Mouse (Mus musculus) left cerebral cortex, postnatal 36 days (tissue): Measurements from ENCODE around the gene Srgap3. TPM values are rescaled to one million over a fixed set of nuclear protein-coding genes. Genes with fewer than 3 reads are reported as not detected.

Experiments used
- DNase-seq, 2 experiments: peaks; one replicate each; pipeline ENCODE4 v3.0.0; 2021 to 2022; ENCODE audit warnings: low spot score in 2 of 2, mixed read lengths in 1 of 2
- intact Hi-C: fragments of 180-260 bp; cut with DNase I; formaldehyde crosslinking; loops from one replicate; pipeline ENCODE4 v1.15.1; 2025
- total RNA-seq, 2 experiments: library from RNA; stranded (reverse); gene quantifications; 2 replicates each; pipeline ENCODE4 v1.2.3; 2021

The Srgap3 gene
- total RNA-seq, 2 experiments from 2014 or later: 191 to 230 TPM

DNA sequence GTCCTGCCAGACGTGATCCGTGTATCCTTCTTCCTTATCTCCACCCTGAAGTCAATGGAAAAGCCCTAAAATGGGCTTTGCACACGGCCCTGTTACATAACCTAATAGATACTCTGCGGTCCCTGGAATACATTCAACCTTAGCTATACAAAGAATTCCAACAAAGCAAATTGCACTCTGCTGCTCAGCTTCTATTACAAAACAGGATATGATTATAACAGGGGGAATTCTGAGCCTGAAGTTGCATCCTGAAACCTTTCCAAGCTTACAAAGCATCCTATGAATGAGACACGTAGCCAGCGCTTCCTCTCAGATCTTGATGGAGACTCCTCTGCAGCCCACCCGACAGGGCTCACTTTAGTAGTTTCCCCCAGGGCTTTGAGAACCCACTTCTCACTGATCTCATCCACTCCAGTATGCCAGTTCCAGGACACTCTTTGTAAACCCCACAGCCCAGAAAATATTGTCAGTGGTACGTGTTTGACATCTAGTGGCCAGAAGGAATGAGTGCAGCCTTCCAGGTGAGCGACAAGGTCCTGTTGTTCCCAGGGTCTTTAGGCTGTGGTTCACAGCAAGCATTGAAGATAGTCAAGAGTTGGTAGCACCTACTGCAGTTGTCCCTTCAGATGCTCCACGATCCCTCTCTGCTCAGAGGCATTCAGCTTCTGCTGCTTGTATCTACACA is 165.5 kb downstream of the Srgap3 start:
- intact Hi-C loops: no loop called here
- DNase-seq: no peak

DNA sequence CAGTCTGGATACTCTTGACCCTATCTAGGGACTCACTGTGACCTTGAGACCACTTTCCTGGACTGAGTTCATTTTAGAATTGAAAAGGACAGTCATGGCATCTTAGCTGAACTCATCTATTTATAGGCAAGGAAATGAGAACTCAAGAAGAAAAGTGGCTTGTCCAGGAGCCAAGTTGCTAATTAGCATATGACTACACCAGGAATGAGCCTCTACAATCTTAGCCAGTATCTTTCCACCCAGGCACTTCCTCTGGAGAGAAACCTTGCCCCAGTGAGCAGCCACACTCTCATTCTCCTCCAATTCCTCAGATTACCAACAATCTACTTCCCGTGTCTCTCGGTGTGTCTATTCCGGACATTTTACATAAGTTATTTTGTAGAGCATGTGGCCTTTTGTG is 168.9 kb downstream of the Srgap3 start:
- peak; percentile 30 to 34 for DNase-seq
- intact Hi-C loops: no loop called here

DNA sequence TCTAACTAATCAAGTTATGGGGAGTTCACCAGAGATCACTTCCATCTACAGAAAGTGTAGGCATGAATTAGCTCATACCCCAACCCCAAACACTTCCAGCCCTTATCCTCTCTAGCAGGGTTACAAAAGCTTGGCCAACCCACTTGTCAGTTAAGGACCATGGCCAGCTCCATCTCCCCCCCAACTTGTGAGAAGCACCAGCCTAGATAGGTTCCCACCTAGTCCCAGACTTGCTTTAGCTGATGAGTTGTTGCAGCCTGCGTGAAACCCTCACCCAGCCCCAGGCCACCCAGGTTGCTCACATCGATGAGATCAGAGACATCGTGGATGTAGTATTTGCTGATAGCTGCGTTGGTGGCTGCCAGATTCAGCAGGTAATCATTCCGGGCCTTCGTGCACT is 170.3 kb downstream of the Srgap3 start:
- no peak for DNase-seq
- intact Hi-C loops: no loop called here

DNA sequence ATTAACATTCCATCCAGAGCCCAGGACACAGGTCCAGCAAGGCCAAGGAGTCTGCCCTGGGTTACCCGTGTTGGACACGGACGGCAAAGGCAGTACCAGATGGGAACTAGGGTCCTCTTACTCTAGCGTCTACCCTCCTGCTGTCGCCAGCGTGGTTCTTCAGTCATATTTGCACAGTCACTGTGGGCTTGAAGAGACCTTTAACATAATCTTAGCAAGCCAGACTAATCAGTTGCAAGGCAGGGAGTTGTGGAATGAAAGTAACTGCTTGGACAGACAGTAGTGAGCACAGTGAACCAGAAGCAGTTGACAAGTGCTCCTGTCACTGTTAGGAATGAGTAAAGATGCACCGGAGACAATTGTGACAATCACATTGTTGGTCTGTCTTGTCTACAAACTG is 173.3 kb downstream of the Srgap3 start:
- DNase-seq: no peak
- intact Hi-C loops: no loop called here

DNA sequence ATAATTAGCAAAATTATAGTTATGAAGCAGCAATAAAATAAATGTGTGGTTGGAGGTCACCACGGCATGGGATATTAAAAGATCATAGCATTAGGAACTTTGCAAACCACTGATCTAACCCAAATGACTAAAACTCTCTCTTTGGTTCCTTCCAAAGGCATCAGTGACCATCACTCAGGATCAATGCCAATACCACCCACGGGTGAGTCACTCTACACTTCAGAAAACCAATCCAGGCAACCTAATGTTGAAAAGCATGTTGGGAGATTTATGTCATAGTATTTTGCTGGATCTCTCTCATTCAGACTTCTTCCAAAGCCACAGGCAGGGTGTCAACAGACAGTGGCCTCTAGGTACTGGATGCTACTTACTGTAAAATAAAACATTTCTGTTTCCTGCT is 176.1 kb downstream of the Srgap3 start:
- no peak for DNase-seq
- intact Hi-C loops: no loop called here

DNA sequence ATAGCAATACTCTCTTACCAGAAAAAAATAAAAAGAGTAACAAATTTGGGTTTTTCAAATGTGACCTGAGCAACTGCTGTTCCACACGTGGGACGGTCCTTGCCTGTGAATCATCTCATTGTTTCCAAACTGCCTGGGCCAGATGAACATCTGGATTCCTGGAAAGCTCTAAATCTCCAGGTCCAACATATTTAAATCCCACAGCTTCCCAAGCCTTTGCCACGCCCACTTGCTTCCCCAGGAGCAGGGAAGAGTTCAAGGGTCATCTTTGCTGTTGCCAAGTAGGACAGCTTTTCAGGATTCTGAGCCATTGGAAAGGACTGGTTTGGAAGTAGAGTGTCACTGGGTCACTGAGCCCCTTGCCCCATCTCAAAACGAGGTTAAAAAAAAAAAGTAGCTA is 188.5 kb downstream of the Srgap3 start:
- intact Hi-C loops: no loop called here
- no peak for DNase-seq

DNA sequence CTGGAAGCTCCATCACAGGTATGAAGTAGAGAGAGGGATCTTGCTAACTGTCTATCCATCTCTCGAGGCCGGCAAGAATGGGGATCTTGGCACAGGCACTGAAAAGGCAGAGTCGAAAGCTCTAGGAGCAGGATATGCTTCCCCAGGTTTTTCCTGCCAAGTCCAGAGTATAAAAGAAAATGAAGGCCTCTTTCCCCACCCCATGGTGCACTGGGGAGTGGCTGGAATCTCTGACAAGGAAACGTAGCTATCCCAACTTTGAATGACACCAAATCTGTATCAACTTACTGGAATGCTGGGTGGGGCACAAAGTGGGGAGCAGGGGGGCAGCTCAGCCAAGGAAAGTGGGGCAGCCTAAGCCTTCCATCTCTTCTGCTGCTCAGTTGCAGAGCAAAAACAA is 190.2 kb downstream of the Srgap3 start:
- DNase-seq: no peak
- intact Hi-C loops: no loop called here

DNA sequence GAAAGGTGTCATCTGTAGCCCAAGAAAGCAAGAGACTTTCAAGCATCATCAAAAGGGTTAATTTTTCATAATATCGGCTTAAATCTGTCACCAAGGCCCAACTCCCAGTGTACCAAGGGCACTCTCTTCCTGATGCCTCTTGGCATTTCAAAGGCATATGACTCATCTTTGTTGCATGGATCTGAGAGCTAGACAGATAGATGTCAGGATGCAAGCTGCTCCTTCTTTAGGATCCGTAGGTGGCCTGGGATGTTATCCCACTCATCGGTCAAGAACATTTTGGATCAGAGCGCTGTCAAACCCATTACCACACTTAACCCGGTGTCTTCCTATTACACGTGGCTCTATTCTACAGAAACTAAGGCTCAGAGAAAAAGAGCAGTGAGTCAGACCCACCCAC is 192.1 kb downstream of the Srgap3 start:
- intact Hi-C loops: no loop called here
- DNase-seq: no peak

DNA sequence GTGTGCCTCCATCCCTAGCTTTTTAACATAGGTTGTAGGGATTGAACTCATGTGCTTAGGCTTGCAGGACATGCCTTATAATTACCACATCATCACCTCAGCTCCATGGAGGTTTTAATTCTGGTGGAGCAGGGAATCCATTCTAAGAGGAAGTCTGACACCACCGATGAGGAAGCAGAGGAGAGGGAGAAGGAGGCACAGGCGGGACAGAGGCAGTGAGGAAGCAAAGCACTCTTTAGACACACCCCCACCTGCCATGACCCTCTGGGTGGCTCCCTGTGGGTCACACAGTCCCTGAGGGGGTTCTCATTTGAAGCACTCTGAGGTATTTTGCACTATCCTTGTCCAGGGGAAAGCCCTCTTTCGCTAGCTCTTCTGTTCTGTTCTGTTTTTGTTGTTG is 194.5 kb downstream of the Srgap3 start:
- DNase-seq: no peak
- intact Hi-C loops: no loop called here

DNA sequence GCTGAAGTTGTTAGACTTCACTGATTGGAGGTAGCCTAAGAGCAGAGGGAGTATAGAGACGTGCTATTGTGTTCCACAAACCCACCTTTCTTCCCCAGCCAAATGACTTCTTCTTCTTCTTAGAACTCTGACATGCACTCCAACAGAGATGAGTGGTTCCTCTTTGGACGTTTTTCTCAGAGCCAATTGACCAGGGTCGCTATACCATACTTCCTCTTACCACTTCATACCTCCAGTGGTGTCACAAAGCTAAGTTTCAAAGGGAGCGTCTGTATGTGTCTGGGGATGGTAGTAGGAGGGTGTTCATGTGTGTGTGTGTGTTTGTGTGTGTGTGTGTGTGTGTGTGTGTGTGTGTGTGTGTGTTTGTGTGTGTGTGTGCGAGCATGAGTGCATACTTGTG is 195.1 kb downstream of the Srgap3 start:
- DNase-seq: no peak
- intact Hi-C loops: no loop called here

DNA sequence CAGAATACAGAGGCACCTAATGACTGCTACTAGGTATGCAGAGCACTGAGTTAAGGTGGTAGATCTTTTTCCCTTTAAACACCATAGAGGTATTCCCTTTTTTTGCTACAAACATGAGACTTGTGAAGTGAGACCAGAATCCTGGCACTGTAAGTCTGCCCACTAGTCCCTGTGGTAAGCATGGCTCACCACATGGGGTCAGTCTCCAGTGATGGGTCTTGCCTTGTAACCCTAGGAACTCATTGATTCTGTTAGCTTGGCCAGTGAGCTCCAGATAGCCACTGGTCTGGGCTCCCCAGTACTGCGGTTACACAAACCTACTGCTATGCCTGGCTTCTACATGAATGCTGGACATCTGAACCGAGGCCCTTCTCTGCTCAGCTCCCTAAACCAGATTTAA is 204.8 kb downstream of the Srgap3 start:
- intact Hi-C loops: loop anchor here (5.0 kb wide), 1 partner anchor 140 kb away; no protein-coding TSS in a partner anchor
- DNase-seq: no peak

DNA sequence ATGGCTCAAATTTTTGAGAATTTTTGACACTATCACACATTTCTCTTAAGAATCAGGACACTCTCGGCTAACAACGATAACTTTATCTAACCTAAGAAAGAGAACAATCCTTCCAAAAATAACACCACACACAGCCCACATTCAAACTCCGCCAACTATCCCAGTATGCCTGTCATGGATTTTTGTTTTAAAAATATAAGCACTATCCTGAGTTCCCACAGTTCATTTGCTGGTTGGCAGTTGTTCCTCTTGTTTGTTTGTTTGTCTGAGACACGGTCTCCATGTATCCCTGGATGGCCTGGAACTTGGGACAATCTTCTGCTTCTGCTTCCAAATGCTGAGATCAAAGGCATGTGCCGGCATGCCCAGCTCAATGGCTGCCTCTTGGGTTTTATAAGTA is 205.3 kb downstream of the Srgap3 start:
- intact Hi-C loops: loop anchor here (5.0 kb wide), 1 partner anchor 141 kb away; no protein-coding TSS in a partner anchor
- no peak for DNase-seq

DNA sequence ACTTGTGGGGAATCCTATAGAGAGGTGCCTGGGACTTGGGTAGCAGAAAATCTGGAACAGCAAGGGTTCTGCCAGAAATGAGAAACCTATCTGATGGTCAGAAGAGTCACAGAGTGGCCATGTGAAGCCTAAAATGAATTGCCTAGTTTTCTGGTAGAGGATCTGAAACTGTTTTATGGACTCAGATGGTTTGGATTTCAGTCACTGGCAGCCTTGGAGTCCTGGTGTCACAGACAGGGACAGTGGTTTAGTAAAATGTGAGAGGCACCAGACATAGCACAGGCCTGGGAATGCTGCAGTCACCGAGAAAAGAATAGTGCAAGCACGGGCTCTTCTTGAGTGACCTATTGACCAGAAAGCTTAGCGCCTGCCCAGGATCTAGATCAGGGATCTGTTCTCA is 207.4 kb downstream of the Srgap3 start:
- intact Hi-C loops: loop anchor here (5.0 kb wide), 1 partner anchor 143 kb away; no protein-coding TSS in a partner anchor
- no peak for DNase-seq

DNA sequence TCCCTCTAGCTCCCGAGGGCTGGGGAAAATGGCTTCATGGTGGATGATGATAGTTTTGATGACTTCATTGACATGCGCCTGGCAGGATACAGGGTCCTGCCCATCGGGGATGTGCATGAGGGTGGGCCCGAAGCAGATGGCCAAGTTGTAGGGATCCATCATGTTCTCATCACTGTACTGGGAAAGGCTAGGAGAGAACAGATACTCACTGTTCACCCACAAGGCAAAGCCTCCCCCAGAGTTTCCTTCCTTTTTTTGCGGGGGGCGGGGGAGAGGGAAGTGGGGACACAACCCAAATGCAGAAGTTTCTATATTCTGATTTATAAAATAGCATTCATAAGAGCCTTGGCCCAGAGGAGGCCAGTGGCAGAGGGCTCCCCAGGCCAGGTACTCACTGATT is 208.1 kb downstream of the Srgap3 start:
- DNase-seq: no peak
- intact Hi-C loops: no loop called here

DNA sequence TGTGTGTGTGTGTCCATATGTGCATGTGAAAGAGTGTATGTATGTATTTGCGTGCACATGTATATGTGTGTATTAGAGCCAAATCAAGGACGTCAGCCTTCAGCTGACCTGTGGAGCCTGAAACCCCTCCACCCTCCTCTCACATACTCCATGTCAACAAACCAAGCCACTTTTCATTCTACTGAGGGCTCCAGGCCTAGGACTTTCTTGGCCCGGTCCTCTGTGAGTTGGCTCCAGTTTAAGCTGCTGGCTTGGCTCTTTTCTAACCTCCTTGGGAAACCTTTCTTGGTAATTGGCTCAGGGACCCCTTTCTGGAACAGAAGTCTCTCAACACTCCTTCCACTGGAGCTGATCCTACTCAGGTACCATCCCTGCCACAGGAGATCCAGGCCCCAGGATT is 210.6 kb downstream of the Srgap3 start:
- no peak for DNase-seq

DNA sequence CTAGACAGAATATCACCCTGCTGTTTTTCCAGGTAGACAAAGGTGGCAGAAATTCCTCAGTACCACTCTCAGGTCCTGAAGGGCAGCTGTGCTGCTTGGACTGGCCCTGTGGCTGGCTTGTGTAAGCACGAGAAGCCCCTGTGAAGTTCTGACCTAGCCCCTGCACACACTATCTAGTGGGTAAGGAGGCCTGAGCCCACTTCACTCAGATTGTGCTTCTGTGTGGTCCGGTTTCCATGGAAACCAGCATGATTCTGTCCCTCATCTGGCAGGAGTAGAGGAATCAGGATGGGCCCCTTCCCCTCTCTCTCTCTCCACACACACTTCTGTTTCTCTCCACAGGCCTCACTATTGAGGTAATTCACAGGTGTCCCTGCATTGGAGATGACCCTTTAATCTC is 212.0 kb downstream of the Srgap3 start:
- intact Hi-C loops: no loop called here
- no peak for DNase-seq

More for the DNA sequence above, 210.6 kb downstream of the Srgap3 start:
- intact Hi-C loops: no loop called here

DNA sequence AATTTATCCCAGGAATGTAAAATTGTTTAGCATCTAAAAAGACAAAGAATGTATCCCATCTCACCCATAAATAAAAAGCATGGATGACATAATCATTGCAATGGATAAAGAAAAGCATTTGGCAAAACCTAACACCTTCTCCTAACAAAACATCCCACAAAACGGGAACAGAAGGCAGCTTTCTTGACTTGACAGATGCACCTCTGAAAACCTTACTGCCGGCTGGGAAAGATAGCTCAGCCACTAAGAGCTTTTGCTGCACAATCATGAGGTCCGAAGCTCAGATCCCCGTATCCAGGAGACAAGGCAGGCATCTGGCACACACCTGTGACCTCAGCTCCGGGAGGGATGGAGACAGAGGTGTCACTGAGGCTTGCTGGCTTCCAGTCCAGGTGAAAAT is 213.1 kb downstream of the Srgap3 start:
- DNase-seq: no peak
- intact Hi-C loops: no loop called here

DNA sequence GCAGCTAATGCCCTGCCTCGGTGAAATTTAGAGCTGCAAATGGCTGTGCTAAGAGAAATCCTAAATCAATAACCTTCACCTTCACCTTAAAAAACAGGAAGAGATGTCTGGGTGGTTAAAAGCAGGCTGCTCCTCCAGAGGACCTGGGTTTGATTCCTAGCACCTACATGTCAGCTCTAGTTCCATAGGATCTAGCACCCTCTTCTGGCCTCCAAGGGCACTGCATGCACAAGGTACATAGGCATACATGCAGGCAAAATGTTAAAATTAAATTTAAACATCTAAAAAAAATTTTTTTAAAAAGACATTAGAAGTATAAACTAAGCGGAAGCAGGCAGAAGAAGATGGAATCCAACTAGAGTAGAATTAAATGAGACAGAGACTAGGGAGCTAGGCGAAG is 214.6 kb downstream of the Srgap3 start:
- no peak for DNase-seq
- intact Hi-C loops: no loop called here

DNA sequence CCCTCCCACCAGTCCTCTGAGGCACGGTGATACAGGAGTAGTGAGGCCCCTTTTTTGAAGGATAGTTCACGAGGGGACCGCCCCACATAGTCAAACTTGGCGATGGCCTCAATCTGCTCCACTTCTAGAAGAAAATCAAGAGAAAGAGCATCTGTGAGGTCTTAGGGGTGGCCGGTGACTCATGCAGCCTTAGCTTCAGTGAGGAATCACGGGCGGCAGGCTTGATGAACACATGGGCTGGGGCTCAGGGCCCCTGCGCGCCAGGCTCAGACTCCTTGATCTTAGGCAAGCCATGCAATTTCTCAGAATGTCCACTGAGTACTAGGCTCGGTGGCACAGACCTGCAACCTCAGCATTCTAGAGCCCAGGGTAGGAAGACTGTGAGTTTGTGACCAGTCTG is 215.7 kb downstream of the Srgap3 start:
- DNase-seq: no peak
- intact Hi-C loops: no loop called here

DNA sequence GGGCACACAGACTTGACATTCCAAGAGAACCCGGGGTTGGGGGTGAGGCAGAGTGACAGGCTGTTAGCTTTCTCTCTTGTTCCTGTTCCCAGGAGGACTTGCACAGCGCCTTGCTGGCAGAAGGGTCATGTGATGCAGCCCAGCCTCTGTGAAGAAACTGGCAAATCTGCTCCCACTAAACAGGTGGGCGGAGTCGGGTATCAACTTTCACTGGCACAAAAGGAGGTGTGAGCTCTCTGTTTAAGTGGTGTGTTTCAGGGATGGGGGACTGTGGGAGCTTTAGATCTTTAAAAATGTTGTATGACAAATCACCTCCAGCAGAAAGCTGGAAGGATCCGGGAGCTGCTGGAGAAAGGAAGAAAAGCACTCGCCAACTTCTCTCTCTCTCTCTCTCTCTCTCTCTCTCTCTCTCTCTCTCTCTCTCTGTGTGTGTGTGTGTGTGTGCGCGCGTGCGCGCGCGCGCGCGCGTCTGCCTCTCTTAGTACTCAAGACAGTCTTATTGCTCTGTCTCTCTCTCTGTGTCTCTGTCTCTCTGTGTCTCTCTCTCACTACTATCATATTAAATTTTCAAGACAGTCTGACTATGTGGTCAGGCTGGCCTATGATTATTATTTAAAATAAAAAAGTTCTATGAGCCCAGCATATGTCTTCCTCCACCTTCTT is 218.2 kb downstream of the Srgap3 start:
- intact Hi-C loops: no loop called here
- DNase-seq: peak; percentile 84 to 88

DNA sequence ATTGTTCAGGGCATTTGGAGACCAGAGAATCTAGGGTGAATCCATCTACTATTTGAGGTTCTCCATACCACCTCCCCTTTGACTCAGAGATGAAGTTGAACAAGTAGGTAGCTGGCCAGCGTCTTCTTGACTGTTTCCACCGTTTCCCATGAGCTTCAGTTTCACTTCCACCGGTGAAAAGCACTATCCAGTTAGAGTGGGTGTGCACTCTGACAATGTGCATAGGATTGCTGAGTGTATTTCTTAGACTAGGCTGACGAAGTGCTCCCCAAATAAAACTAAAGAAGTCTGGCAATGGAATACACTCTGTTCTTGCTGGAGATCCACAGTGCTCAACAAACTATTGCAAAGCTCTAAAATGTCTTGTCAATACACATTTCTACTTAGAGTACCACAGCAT is 221.6 kb downstream of the Srgap3 start:
- intact Hi-C loops: no loop called here
- no peak for DNase-seq
